Mouse (Mus musculus) small intestine, adult 2 months (tissue): ENCODE data around the gene Tdg. TPM values are rescaled to one million over a fixed set of nuclear protein-coding genes. Genes with fewer than 3 reads are reported as not detected.

ENCODE experiments used
- H3K27ac ChIP-seq: fragments of 200-500 bp; 2 replicates; pipeline ENCODE4 v1.5.1; 2012; ENCODE audit warnings: low read depth, low read length, control low read depth, inconsistent platforms; ENCODE audit not compliant: insufficient read depth
- H3K27me3 ChIP-seq: fragments of 200-500 bp; 2 replicates; pipeline ENCODE4 v1.6.1; 2012; ENCODE audit warnings: mild to moderate bottlenecking, moderate library complexity, low read length, inconsistent platforms; ENCODE audit not compliant: control insufficient read depth, insufficient read depth
- H3K36me3 ChIP-seq: fragments of 200-500 bp; 2 replicates; pipeline ENCODE4 v1.6.1; 2012; ENCODE audit warnings: mild to moderate bottlenecking, low read length, control low read depth, inconsistent platforms; ENCODE audit not compliant: control insufficient read depth, insufficient read depth
- H3K4me1 ChIP-seq: fragments of 200-500 bp; 2 replicates; pipeline ENCODE4 v1.6.1; 2012; ENCODE audit warnings: low read length, inconsistent platforms, mixed read lengths; ENCODE audit not compliant: control insufficient read depth, insufficient read depth, insufficient read length
- H3K4me3 ChIP-seq: fragments of 200-500 bp; 2 replicates; pipeline ENCODE4 v1.5.1; 2012; ENCODE audit warnings: low read depth, mild to moderate bottlenecking, control low read depth, inconsistent platforms, low read length, moderate library complexity
- CTCF ChIP-seq: fragments of 200-500 bp; IDR thresholded peaks from 2 replicates; pipeline ENCODE4 v1.5.1; 2012; ENCODE audit warnings: low read depth, mild to moderate bottlenecking, control low read depth, inconsistent platforms, low read length, moderate library complexity, mixed read lengths; ENCODE audit not compliant: insufficient replicate concordance, insufficient read length; ENCODE audit errors: extremely low read depth
- POLR2A ChIP-seq: fragments of 200-500 bp; IDR thresholded peaks from 2 replicates; pipeline ENCODE4 v1.6.1; 2012; ENCODE audit warnings: low read depth, mild to moderate bottlenecking, control low read depth, inconsistent platforms, low read length, moderate library complexity
- WGBS: fragments of 180-500 bp; shearing (Covaris S2); methylation state at CpG from one replicate; pipeline ENCODE4 v1.1.7; 2018; 5-methylcytosine and 5-hydroxymethylcytosine counted together
- polyA plus RNA-seq: library from polyadenylated mRNA; depleted of rRNA; stranded (reverse); fragments of >200 nt; gene quantifications from 2 replicates; pipeline ENCODE4 v1.2.3, GENCODE M21; 2012; rRNA removed

Tdg gene
- polyA plus RNA-seq, 1 experiment: 11.5 TPM

GRCm38 (mm10) chr10:82690494-82690893 is 60.9 kb downstream of the Tdg start, which contains the start of gene Glt8d2:
TSS of gene Glt8d2 (minus strand) at chr10:82690650.
- H3K36me3 ChIP-seq: no peaks in the 10 kb centered on the region
- H3K4me1 ChIP-seq: peaks cover 6% of the 10 kb centered on the region; the same call in 1 of the 2 replicates
- peak within 1 kb of the TSS; percentile 22; the same call in 1 of the 2 replicates for H3K27ac ChIP-seq
- peak within 1 kb of the TSS; percentile 7; the same call in 1 of the 2 replicates for H3K4me3 ChIP-seq
- no peaks in the 10 kb centered on the region; the same call in 1 of the 2 replicates for H3K27me3 ChIP-seq
- no peak for TF ChIP-seq POLR2A
- TF ChIP-seq CTCF: no peak
- WGBS: 7% methylated on average over 14 of the region's 14 CpGs

GRCm38 (mm10) chr10:82695956-82696355 is 66.3 kb downstream of the Tdg start, which contains the start of gene Hcfc2:
TSS of gene Hcfc2 (plus strand) at chr10:82696160.
- 66% methylated on average over 5 of the region's 5 CpGs for WGBS
- TF ChIP-seq POLR2A: no peak
- no peak for TF ChIP-seq CTCF
- 0 out of 2 replicates have a peak within 1 kb of the TSS, but pooled peaks have one; percentile 5 for H3K27ac ChIP-seq
- H3K4me3 ChIP-seq: no peak within 1 kb of the TSS
- no peaks in the 10 kb centered on the region for H3K27me3 ChIP-seq
- peaks cover 13% of the 10 kb centered on the region for H3K4me1 ChIP-seq
- no peaks in the 10 kb centered on the region for H3K36me3 ChIP-seq

- H3K4me1 ChIP-seq: peaks cover 13% of the 10 kb centered on the region
- H3K27me3 ChIP-seq: no peaks in the 10 kb centered on the region
- TF ChIP-seq POLR2A: no peak
- TF ChIP-seq CTCF: no peak
- 0 out of 2 replicates have a peak overlapping the region, but pooled peaks have one; percentile 5 for H3K27ac ChIP-seq
- H3K4me3 ChIP-seq: no peak overlapping the region
- no peaks in the 10 kb centered on the region; the same call in 1 of the 2 replicates for H3K36me3 ChIP-seq
- 60% methylated on average over 4 of the region's 4 CpGs for WGBS
These were observed 66.9 kb downstream of the Tdg start for GRCm38 (mm10) chr10:82696453-82697079.

- Histone ChIP-seq H3K4me3 (no peak overlapping the region), H3K27ac (peak overlapping the region; percentile 17), H3K4me1 (peaks cover 13% of the 10 kb centered on the region), H3K36me3 (peaks cover 6% of the 10 kb centered on the region), H3K27me3 (no peaks in the 10 kb centered on the region)
- TF ChIP-seq CTCF (no peak), POLR2A (no peak)
- WGBS: 46% methylated on average over 3 of the region's 3 CpGs
These were observed 67.8 kb downstream of the Tdg start for GRCm38 (mm10) chr10:82697305-82697898.

GRCm38 (mm10) chr10:82698712-82699261 is 69.2 kb downstream of the Tdg start:
- no peaks in the 10 kb centered on the region for H3K27me3 ChIP-seq
- WGBS: under 1% methylated on average over 42 of the region's 42 CpGs

GRCm38 (mm10) chr10:82699296-82699941 is 69.8 kb downstream of the Tdg start:
- peaks cover 13% of the 10 kb centered on the region for H3K4me1 ChIP-seq
- TF ChIP-seq CTCF: no peak
- no peak; the same call in 1 of the 2 replicates for TF ChIP-seq POLR2A
- H3K27ac ChIP-seq: peak overlapping the region; percentile 46
- WGBS: under 1% methylated on average over 52 of the region's 59 CpGs
- H3K4me3 ChIP-seq: peak overlapping the region; percentile 99
- H3K27me3 ChIP-seq: no peaks in the 10 kb centered on the region
- peaks cover 11% of the 10 kb centered on the region for H3K36me3 ChIP-seq

More at GRCm38 (mm10) chr10:82698712-82699261, 69.2 kb downstream of the Tdg start:
- H3K4me3 ChIP-seq: peak overlapping the region; percentile 99
- peak overlapping the region; percentile 57 for H3K27ac ChIP-seq
- H3K36me3 ChIP-seq: peaks cover 7% of the 10 kb centered on the region
- TF ChIP-seq CTCF (no peak), POLR2A (peak; percentile 64)
- peaks cover 13% of the 10 kb centered on the region for H3K4me1 ChIP-seq

Other genes starting within 250 kb of the Tdg start
- not detected in 2 replicates for gene Gm1553, start 137.2 kb upstream of the Tdg start, polyA plus RNA-seq
- 27.1 and 30.6 TPM in 2 replicates for gene 1190007I07Rik, start 6.6 kb upstream of the Tdg start, polyA plus RNA-seq
- 0.15 and 0.56 TPM in 2 replicates for gene Glt8d2, start 60.8 kb downstream of the Tdg start, polyA plus RNA-seq
- 3.1 and 5.0 TPM in 2 replicates for gene Hcfc2, start 66.3 kb downstream of the Tdg start, polyA plus RNA-seq
- 1.2 and 5.2 TPM in 2 replicates for gene Nfyb, start 134.3 kb downstream of the Tdg start, polyA plus RNA-seq
- 58.6 and 69.4 TPM in 2 replicates for gene Txnrd1, start 204.1 kb downstream of the Tdg start, polyA plus RNA-seq
- 0.43 and 0.48 TPM in 2 replicates for gene Eid3, start 236.8 kb downstream of the Tdg start, polyA plus RNA-seq